Mouse (Mus musculus): ENCODE data around the gene Olfr524. TPM values are rescaled to one million over a fixed set of nuclear protein-coding genes. Genes with fewer than 3 reads are reported as not detected.

Olfr524 gene
- polyA plus RNA-seq (2016; fragmentation: Nextera tagmentation; extraction: Ambion mirVana) = not detected in 2 replicates

GRCm38 (mm10) chr7:140205864-140206263, at the start of gene Olfr524:
TSS of gene Olfr524 (minus strand) at chr7:140205964.
- no peak for DNase-seq (ENCODE audit: extremely low spot score, low spot score)
- no peak within 1 kb of the TSS for H3K4me3 ChIP-seq

DNA sequence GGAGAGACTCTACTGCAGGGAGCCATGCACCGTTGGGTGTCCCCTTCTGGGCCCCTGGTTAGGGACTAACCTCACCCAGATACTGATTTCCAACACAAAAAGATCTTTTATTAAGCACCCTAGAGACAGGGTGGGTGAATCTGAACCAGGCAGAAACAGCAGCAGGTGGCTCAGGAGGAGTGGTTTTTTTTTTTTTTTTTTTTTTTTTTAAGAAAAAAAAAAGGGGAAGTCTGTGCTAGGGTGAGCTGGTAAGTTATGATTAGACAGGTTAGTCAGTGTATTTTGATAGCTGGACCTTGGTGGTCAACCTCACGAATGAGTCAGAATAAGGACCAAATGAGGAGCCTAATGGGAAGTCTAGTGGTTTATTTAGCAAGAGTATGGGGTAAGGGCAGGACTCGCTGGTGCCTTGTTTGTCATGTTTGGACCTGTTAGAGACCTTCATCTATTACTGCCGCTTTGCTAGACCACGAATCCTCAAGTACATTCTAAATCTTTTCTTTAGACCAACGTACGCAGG, 48.1 kb upstream of the Olfr524 start:
- DNase-seq (ENCODE audit: extremely low spot score, low spot score) = no peak
- no peaks in the 10 kb centered on the region for H3K9me3 ChIP-seq
- H3K27ac ChIP-seq = no peak overlapping the region

More at GRCm38 (mm10) chr7:140205864-140206263, at the start of gene Olfr524:
- H3K27ac ChIP-seq = no peak within 1 kb of the TSS
- H3K36me3 ChIP-seq (replicated peaks) = no peaks in the 10 kb centered on the region
- H3K27me3 ChIP-seq (ENCODE audit: poor library complexity, severe bottlenecking) = no peaks in the 10 kb centered on the region
- H3K4me1 ChIP-seq = no peaks in the 10 kb centered on the region
- no peaks in the 10 kb centered on the region for H3K9me3 ChIP-seq

GRCm38 (mm10) chr7:140247216-140247615, 41.5 kb upstream of the Olfr524 start, which contains the start of gene 5830411N06Rik:
TSS of gene 5830411N06Rik (plus strand) at chr7:140247284.
- Histone ChIP-seq H3K27me3 (ENCODE audit: poor library complexity, severe bottlenecking) (no peaks in the 10 kb centered on the region), H3K27ac (no peak within 1 kb of the TSS), H3K4me3 (no peak within 1 kb of the TSS), H3K36me3 (replicated peaks) (no peaks in the 10 kb centered on the region), H3K9me3 (peaks cover 7% of the 10 kb centered on the region; the same call in 1 of the 2 replicates), H3K4me1 (no peaks in the 10 kb centered on the region)
- no peak for DNase-seq (ENCODE audit: extremely low spot score, low spot score)
- WGBS = 89% methylated on average over 4 of the region's 4 CpGs

More for the DNA sequence above, 48.1 kb upstream of the Olfr524 start:
- WGBS = 84% methylated on average over 7 of the region's 7 CpGs
- Histone ChIP-seq H3K27me3 (ENCODE audit: poor library complexity, severe bottlenecking) (no peaks in the 10 kb centered on the region), H3K4me3 (no peak overlapping the region), H3K36me3 (replicated peaks) (no peaks in the 10 kb centered on the region), H3K4me1 (no peaks in the 10 kb centered on the region)

DNA sequence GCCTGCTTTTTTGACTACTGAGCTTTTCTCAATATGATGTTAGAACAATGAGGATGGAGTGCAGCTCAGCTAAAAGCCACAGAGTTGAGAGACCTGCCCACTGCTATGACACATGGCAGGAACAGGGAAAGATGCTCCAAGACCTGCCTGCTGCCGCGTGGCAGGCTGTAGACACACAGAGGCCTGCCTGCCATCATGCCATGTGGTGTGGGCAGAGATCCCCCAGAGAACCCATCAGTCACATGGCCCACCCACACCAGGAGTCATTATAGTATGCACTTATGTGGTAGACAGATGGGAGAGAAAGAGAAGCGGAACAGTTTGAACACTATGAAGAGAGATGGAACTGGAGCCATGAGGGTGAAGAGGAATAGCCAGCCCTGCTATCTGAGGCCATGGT, 27.9 kb upstream of the Olfr524 start:
- H3K4me1 ChIP-seq = no peaks in the 10 kb centered on the region
- no peaks in the 10 kb centered on the region for H3K36me3 ChIP-seq (replicated peaks)
- H3K9me3 ChIP-seq = 0 out of 2 replicates have a peak, but pooled peaks cover 2% of the 10 kb centered on the region
- WGBS = 84% methylated on average over 3 of the region's 3 CpGs
- DNase-seq (ENCODE audit: extremely low spot score, low spot score) = no peak
- H3K27ac ChIP-seq = no peak overlapping the region
- no peak overlapping the region for H3K4me3 ChIP-seq
- no peaks in the 10 kb centered on the region for H3K27me3 ChIP-seq (ENCODE audit: poor library complexity, severe bottlenecking)

- Histone ChIP-seq H3K27ac (no peak overlapping the region), H3K27me3 (ENCODE audit: poor library complexity, severe bottlenecking) (no peaks in the 10 kb centered on the region), H3K4me1 (no peaks in the 10 kb centered on the region), H3K36me3 (replicated peaks) (no peaks in the 10 kb centered on the region), H3K9me3 (0 out of 2 replicates have a peak, but pooled peaks cover 2% of the 10 kb centered on the region), H3K4me3 (no peak overlapping the region)
- no peak for DNase-seq (ENCODE audit: extremely low spot score, low spot score)
- 85% methylated on average over 2 of the region's 2 CpGs for WGBS
These were observed 25.3 kb upstream of the Olfr524 start for GRCm38 (mm10) chr7:140231026-140231425.

- H3K9me3 ChIP-seq = no peaks in the 10 kb centered on the region
- H3K4me3 ChIP-seq = no peak overlapping the region
- DNase-seq (ENCODE audit: extremely low spot score, low spot score) = no peak
- no peaks in the 10 kb centered on the region for H3K36me3 ChIP-seq (replicated peaks)
- no peaks in the 10 kb centered on the region for H3K4me1 ChIP-seq
- WGBS = 84% methylated on average over 13 of the region's 13 CpGs
- no peak overlapping the region for H3K27ac ChIP-seq
- no peaks in the 10 kb centered on the region for H3K27me3 ChIP-seq (ENCODE audit: poor library complexity, severe bottlenecking)
These were observed 22.7 kb upstream of the Olfr524 start for GRCm38 (mm10) chr7:140228476-140228875.

DNA sequence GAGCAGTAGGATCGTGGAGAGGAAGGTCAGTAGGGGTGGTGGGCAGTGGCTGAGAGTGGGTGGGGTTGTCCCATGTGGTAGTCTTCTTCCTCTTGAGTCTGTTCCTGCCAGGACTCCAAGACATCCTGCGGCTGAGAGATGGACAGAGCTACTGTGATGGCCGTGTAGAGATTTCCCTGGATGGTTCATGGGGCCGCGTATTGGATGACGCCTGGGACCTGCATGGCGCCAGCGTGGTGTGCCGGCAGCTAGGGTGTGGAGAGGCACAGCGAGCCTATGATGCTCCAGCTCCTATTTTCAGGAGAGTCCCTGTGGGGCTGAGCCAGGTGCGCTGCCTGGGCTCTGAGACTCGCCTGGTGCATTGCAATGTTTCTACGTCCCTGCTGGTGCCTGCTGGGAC, 18.4 kb upstream of the Olfr524 start:
- Histone ChIP-seq H3K4me3 (no peak overlapping the region), H3K36me3 (replicated peaks) (no peaks in the 10 kb centered on the region), H3K27me3 (ENCODE audit: poor library complexity, severe bottlenecking) (no peaks in the 10 kb centered on the region), H3K4me1 (no peaks in the 10 kb centered on the region), H3K27ac (no peak overlapping the region), H3K9me3 (no peaks in the 10 kb centered on the region)
- 88% methylated on average over 13 of the region's 13 CpGs for WGBS
- DNase-seq (ENCODE audit: extremely low spot score, low spot score) = no peak

- no peaks in the 10 kb centered on the region for H3K36me3 ChIP-seq (replicated peaks)
- H3K27ac ChIP-seq = no peak overlapping the region
- DNase-seq (ENCODE audit: extremely low spot score, low spot score) = no peak
- no peaks in the 10 kb centered on the region for H3K27me3 ChIP-seq (ENCODE audit: poor library complexity, severe bottlenecking)
- WGBS = 80% methylated on average over 4 of the region's 4 CpGs
- no peak overlapping the region for H3K4me3 ChIP-seq
- no peaks in the 10 kb centered on the region for H3K9me3 ChIP-seq
- no peaks in the 10 kb centered on the region for H3K4me1 ChIP-seq
These were observed 14.6 kb upstream of the Olfr524 start for GRCm38 (mm10) chr7:140220375-140220774.

DNA sequence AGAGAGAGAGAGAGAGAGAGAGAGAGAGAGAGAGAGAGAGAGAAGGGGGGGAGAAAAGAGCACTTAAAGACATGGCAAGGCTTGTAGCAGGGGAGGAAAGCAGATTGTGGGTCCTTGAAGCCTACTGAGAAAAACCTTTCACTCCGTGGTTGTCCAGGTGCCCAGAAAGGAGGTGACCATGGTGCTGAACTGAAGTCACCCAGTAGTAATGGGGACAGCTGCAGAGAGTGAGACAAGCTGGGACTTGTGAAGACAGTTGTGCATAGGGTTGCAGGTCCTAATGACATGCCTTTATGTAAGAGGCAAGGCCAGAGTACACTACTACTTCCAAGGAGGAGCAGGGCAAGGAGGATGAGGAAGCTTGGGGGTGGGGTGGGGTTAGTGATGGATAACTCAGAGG, 13.5 kb upstream of the Olfr524 start:
- Histone ChIP-seq H3K4me1 (no peaks in the 10 kb centered on the region), H3K27ac (no peak overlapping the region), H3K36me3 (replicated peaks) (no peaks in the 10 kb centered on the region), H3K9me3 (no peaks in the 10 kb centered on the region), H3K4me3 (no peak overlapping the region), H3K27me3 (ENCODE audit: poor library complexity, severe bottlenecking) (no peaks in the 10 kb centered on the region)
- WGBS = 38% methylated on average over 1 of the region's 1 CpGs
- no peak for DNase-seq (ENCODE audit: extremely low spot score, low spot score)

- 84% methylated on average over 2 of the region's 2 CpGs for WGBS
These were observed 12.2 kb upstream of the Olfr524 start, which contains the start of gene Cd163l1 for GRCm38 (mm10) chr7:140217967-140218366. TSS of gene Cd163l1 (plus strand) at chr7:140218267.

DNA sequence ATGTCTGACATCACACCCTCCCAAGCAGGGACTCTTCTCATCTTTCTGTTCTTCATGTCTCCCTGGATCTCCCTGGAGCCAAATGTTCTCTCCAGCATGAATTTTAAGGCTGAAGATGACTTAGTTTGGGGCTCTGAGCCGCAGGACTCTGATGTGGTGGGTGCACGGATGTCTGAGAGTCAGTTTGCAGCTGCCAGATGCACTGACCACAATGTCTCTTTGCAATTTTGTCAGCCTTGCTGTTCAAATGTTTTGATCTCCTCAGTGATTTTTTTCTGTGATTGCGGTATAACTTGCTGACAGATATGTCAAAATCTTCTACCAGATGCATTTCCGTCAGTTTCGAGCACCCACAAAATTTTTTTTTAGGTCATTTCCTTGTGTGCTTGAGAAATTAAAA, 8.1 kb upstream of the Olfr524 start:
- DNase-seq (ENCODE audit: extremely low spot score, low spot score) = no peak
- Histone ChIP-seq H3K36me3 (replicated peaks) (no peaks in the 10 kb centered on the region), H3K4me1 (no peaks in the 10 kb centered on the region), H3K27ac (no peak overlapping the region), H3K4me3 (no peak overlapping the region), H3K9me3 (no peaks in the 10 kb centered on the region), H3K27me3 (ENCODE audit: poor library complexity, severe bottlenecking) (no peaks in the 10 kb centered on the region)
- WGBS = 87% methylated on average over 5 of the region's 5 CpGs

More at GRCm38 (mm10) chr7:140217967-140218366, 12.2 kb upstream of the Olfr524 start, which contains the start of gene Cd163l1:
- Histone ChIP-seq H3K4me3 (no peak within 1 kb of the TSS), H3K36me3 (replicated peaks) (no peaks in the 10 kb centered on the region), H3K9me3 (no peaks in the 10 kb centered on the region), H3K4me1 (no peaks in the 10 kb centered on the region), H3K27me3 (ENCODE audit: poor library complexity, severe bottlenecking) (no peaks in the 10 kb centered on the region), H3K27ac (no peak within 1 kb of the TSS)
- DNase-seq (ENCODE audit: extremely low spot score, low spot score) = no peak

DNA sequence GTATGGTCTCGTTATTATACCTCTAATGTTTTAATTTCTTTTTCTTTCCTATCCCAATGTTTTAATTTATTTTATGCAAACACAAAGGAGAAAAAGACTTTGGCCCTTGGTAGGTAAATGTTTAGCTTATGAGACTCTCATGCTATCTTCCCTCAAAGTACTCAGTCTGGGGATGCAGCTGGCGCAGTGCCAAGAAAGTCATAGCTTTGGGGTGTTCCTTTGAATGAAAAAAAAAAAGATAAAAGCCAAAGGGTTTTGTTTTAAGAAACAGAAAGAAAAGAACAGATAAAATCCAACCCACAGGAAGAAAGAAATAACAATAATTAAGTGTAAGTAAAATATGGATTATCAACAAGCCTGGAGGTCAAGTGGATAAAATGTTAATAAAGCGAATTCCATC, 2.9 kb upstream of the Olfr524 start:
- 89% methylated on average over 3 of the region's 3 CpGs for WGBS
- no peak for DNase-seq (ENCODE audit: extremely low spot score, low spot score)

GRCm38 (mm10) chr7:140208153-140208552, 2.4 kb upstream of the Olfr524 start:
- Histone ChIP-seq H3K27ac (no peak overlapping the region), H3K36me3 (replicated peaks) (no peaks in the 10 kb centered on the region), H3K4me1 (no peaks in the 10 kb centered on the region), H3K4me3 (no peak overlapping the region), H3K9me3 (no peaks in the 10 kb centered on the region), H3K27me3 (ENCODE audit: poor library complexity, severe bottlenecking) (no peaks in the 10 kb centered on the region)
- 80% methylated on average over 8 of the region's 8 CpGs for WGBS
- no peak for DNase-seq (ENCODE audit: extremely low spot score, low spot score)

More for the DNA sequence above, 2.9 kb upstream of the Olfr524 start:
- Histone ChIP-seq H3K4me3 (no peak overlapping the region), H3K27ac (no peak overlapping the region), H3K4me1 (no peaks in the 10 kb centered on the region), H3K36me3 (replicated peaks) (no peaks in the 10 kb centered on the region), H3K9me3 (no peaks in the 10 kb centered on the region), H3K27me3 (ENCODE audit: poor library complexity, severe bottlenecking) (no peaks in the 10 kb centered on the region)
